Mouse (Mus musculus) bone marrow macrophage, adult 2 months (primary cell): Measurements from ENCODE around the gene Fgfr2. TPM values are rescaled to one million over a fixed set of nuclear protein-coding genes. Genes with fewer than 3 reads are reported as not detected.
"Not testable (repeated sequence)": the region's sequence is repeated elsewhere in the genome, so short reads cannot be mapped to it uniquely, and the experiment has no call there.

Source experiments
- H3K27ac ChIP-seq: 2 replicates; pipeline ENCODE4 v1.5.1; 2012; ENCODE audit warnings: low read depth, low read length; ENCODE audit not compliant: insufficient read depth
- H3K4me1 ChIP-seq: 2 replicates; pipeline ENCODE4 v1.6.1; 2012; ENCODE audit warnings: low read length; ENCODE audit not compliant: control insufficient read depth, insufficient read depth
- H3K4me3 ChIP-seq: 2 replicates; pipeline ENCODE4 v1.5.1; 2012; ENCODE audit warnings: mild to moderate bottlenecking, low read length, moderate library complexity; ENCODE audit not compliant: insufficient read depth
- CTCF ChIP-seq: IDR thresholded peaks from 2 replicates; pipeline ENCODE4 v1.5.1; 2012; ENCODE audit warnings: low read depth, mild to moderate bottlenecking, low read length, moderate library complexity
- POLR2A ChIP-seq: IDR thresholded peaks from 2 replicates; pipeline ENCODE4 v1.6.1; 2012; ENCODE audit warnings: mild to moderate bottlenecking, low read depth, low read length, borderline replicate concordance
- polyA plus RNA-seq: library from polyadenylated mRNA; stranded (reverse); fragments of >200 nt; gene quantifications from 2 replicates; pipeline ENCODE4 v1.2.4, GENCODE M21; 2012; ENCODE audit not compliant: missing spikeins, insufficient read depth, insufficient read length

Gene Fgfr2
- polyA plus RNA-seq, 1 experiment: 0.27 TPM

DNA sequence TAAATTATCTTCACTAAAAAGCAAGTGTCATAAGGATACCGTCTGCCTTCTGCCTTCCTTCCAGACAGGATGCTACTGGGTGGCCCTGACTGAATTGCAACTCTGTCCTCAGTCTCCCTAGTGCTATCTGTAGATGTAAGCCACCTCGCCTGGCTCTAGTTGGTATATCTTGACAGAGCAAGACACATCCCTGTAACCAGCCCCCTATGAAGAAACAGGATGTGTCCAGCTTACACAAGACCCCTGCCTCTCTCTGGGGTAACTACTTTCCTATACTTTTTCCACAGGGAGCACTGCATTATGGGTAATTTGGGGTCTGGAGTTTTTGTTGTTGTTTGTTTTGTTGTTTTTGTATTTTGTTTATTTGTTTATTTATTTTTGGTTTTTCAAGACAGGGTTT lies 447.2 kb downstream of the Fgfr2 start:
- Histone ChIP-seq H3K4me1 (peaks cover 17% of the 10 kb centered on the region), H3K4me3 (no peak overlapping the region), H3K27ac (no peak overlapping the region)
- TF ChIP-seq CTCF: no peak
- TF ChIP-seq POLR2A: no peak

DNA sequence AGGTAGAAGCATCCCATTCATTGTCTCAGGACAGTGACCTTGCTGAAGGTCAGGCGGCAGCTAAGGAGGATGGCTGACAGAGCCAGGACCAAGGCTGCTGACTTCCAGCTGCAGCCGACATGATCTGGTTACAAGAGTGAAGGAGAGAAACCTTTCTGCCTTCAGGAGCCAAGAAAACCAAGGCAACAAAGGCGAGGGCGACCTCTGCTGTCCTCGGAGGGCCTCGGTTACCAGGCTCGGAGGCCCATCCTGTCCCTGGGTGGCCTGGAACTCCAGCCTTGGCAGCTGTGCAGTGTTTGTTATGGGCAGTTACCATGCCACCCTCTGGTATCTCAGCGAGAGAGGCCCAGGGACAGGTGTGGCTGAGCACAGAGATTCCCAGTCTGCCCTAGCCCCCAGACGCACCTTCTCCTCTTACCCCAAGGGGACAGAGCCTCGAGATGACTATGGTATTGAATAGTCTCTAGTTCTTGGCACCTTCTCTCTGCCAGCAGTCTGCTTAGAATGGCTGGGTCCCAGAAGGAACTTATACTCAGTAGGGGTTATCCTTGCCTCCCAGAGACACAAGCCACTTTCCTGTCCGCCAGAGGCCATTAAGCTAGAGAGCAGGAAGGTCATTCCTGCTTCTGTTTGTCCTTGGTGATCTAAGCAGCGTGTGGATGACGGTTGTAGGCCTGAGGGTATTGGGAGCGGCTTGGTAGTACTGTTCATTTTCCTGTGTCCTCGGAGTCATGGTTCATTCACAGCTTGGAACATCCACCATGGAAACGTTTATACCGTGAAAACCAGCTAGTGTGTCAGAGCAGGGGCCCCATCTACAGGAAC lies 449.0 kb downstream of the Fgfr2 start:
- Histone ChIP-seq H3K27ac (no peak overlapping the region), H3K4me3 (no peak overlapping the region), H3K4me1 (peaks cover 18% of the 10 kb centered on the region)
- no peak for TF ChIP-seq CTCF
- TF ChIP-seq POLR2A: no peak

DNA sequence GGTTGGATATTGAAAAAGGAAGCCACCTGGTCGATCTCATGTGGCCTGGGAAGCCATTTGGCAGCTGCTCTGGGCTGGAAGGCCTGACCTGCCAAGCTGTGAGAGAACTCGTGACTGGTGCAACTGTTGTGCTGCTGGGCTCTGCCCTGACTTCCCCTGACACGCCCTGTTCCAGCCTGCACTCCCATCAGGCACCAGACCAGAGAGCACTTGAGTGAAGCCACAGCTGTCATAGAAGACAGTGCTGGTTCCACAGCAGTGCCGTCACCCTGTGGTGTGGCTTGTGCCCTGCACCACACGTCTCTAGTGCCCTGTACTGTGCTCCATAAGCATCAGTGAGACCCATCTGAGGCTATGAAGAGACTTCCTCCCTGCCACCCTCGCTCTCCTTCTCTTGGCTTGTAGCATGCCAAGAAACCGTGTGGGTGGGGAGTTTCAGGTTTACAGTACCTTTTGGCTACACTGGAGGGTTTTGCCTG lies 450.6 kb downstream of the Fgfr2 start:
- Histone ChIP-seq H3K4me3 (no peak overlapping the region), H3K4me1 (peaks cover 20% of the 10 kb centered on the region), H3K27ac (peak overlapping the region; percentile 58)
- no peak for TF ChIP-seq POLR2A

DNA sequence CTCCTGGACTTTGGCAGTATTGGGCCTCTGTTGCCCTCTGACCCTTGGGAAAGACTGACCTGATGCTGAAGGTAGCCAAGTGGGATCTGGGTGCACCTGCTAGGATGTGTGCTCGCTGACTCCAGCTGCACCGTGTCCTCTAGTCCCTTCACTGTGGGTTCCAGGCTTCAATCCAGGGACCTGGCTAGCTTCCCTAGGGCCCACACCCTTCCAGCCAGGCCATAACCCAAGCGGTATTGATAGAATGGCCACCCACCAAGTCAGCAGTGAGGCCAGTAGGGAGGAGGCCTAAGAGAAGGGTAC lies 452.3 kb downstream of the Fgfr2 start:
- Histone ChIP-seq H3K27ac (no peak overlapping the region), H3K4me3 (no peak overlapping the region), H3K4me1 (peaks cover 20% of the 10 kb centered on the region)
- TF ChIP-seq CTCF (no peak), POLR2A (no peak)

DNA sequence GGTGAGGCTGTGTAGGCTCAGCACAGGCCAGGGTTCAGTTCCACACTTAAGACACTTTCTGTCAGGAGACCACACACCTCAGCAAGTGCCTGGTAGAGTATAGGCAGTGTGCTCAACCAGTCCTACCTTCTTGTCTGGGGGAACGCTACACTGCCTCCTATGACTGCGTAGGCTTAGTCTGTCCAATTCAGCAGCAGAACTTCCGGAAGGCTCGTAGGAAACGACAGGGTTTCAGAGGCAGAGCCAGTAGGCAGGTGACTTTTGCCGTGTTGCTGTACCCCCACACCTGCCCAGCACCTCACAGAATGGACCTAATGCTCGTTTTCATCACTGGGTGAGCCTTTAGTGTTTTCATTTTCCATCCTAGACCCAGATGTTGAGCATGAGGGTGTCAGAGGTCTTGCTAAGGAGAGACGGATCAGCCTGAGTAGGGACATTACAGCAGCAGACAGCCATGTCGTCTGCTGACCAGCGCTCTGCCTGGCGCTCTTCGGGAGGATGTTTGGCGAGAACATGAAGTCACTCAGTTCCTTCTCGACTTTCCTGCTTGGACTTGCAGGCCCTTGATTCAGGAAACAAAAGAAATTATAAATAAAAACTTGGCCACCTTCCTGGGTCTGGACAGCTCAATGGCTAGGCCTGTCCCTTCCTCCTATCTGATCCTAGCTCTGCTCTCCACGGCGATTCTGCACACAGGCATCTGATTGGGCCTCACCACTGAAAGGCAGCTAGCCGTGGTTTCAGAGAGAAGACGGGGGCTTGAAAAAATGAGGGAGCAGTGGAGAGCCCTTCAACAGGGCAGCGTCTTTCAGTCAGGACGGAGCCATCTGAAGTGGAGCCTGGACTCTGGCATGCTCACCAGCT lies 452.9 kb downstream of the Fgfr2 start:
- no peak overlapping the region for H3K4me3 ChIP-seq
- H3K4me1 ChIP-seq: peaks cover 20% of the 10 kb centered on the region
- TF ChIP-seq POLR2A (no peak), CTCF (no peak)
- H3K27ac ChIP-seq: no peak overlapping the region

DNA sequence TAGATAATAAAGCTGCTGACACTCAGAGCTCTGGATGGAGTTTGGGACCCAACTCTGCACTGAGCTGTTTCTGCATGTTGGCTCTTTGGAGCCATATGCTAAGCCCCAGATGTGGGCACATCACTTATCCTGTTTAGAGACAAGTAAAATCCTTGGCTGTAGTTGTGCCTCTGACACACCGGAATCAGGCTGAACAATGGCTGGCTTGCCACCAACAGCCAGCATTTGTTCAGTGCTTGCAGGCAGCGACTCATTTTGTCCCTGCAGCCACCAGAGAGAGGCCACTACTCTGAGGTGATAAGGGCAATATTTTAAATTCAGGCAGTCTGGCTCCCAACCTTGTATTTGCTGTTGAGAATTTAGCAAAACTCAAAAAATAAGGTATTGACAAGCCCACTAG lies 454.5 kb downstream of the Fgfr2 start:
- Histone ChIP-seq H3K4me3 (no peak overlapping the region), H3K27ac (no peak overlapping the region), H3K4me1 (peaks cover 20% of the 10 kb centered on the region)
- TF ChIP-seq POLR2A: no peak
- no peak for TF ChIP-seq CTCF

DNA sequence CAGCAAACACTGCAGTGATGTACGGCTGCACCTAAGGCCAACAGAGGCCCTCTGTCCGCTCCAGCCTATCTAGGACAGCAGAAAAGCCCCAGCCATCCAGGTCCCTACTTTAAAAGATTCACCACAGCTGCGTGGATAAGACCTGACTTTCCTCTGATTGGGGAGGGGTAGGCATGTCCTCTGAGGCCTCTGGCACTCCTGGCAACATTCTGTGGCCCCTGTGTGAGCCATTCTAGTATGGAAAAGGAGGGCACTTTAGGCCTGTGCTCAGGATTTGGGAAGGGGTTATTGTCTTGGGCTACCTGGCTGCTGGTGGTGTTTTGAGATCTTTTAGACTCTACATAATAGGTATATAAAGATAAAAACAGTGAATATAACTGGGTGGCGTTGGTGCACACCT lies 456.6 kb downstream of the Fgfr2 start:
- Histone ChIP-seq H3K4me3 (no peak overlapping the region), H3K4me1 (peaks cover 5% of the 10 kb centered on the region; the same call in 1 of the 2 replicates), H3K27ac (no peak overlapping the region)
- TF ChIP-seq CTCF (no peak), POLR2A (no peak)

DNA sequence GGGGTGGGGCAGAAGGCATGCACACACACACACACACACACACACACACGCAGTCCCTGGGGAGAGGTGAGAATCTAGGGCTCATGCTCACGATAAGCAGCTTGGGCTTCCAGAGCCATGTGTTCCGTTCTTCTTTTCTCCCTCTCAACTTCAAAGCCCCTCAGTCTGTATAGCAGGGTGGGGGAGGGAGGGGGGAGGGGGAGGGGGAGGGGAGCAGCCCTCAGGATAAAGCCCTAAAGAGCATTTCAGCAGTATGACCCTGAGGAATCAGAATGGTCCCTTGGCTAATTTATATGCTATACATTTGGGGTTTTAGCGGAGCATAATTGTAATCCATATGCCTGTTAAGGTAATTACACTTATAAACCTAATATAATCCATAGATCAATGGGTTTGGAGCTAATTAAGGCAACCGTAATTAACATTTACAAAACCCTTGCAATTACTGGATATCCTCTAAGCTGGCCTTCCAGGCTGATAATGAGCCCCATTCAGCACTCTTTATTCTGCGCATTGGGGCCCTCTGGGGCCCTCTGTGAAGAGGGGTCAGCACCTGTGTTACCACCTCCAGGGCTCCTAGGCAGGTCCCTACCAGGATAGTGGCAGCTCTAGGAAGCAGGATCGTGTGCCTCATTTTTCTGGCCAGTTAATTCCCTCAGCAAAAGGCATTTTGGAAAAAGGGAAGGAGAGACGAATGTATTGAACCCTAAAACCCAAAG lies 457.3 kb downstream of the Fgfr2 start:
- peaks cover 11% of the 10 kb centered on the region for H3K4me1 ChIP-seq
- TF ChIP-seq CTCF (no peak), POLR2A (no peak)
- H3K4me3 ChIP-seq: no peak overlapping the region
- no peak overlapping the region for H3K27ac ChIP-seq

DNA sequence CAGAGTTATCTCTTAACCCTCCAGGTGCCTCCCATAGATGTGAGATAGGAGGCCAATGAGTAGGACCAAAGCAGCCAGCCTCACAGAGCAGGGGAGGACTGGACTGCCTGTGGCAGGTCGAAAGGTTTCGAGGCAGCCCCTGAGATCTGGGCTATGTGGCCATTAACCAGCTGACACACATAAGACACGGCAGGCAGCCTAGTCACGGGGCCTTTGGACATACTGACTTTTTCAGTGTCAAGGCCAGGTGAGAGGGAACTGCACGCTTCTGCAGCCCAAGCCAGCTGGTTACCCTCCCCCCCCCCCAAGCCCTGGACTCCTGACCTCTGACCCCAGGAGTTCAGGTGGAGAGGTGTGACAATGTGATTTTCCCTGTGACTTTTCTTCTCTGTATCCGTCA lies 458.3 kb downstream of the Fgfr2 start:
- H3K4me3 ChIP-seq: no peak overlapping the region
- peaks cover 18% of the 10 kb centered on the region for H3K4me1 ChIP-seq
- TF ChIP-seq POLR2A: no peak
- TF ChIP-seq CTCF: no peak
- H3K27ac ChIP-seq: no peak overlapping the region

DNA sequence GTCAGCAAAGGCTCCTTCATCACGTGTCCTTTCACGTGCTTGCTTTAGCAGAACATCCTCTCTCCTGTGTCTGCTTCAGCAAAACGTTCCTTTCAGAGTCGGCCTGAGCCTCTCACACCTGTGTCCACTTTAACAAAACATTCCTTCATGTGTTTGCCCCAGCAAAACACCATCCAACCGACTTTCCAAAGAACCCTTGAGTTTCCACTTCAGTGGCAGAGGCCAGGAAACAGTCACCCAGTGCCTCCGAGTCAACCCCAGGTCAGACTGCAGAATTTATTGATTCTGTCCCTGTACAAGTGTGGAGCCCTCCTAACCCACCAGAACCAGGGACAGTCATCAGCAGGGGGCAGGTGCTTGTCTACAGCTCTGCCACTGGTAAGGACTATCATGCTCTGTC lies 460.3 kb downstream of the Fgfr2 start:
- H3K27ac ChIP-seq, H3K4me3 ChIP-seq: not testable (repeated sequence)
- H3K4me1 ChIP-seq: peaks cover 34% of the 10 kb centered on the region
